Mouse (Mus musculus): Measurements from ENCODE around the gene Zdhhc1.

GRCm38 (mm10) chr8:105516018-105516645 lies 19.4 kb upstream of the Zdhhc1 start:
- TF ChIP-seq ZC3H11A (IDR thresholded peaks at IDR 0.05; ENCODE audit: borderline replicate concordance, low read depth, low read length) = peak; percentile 14; the same call in 1 of the 2 replicates
- no peak for TF ChIP-seq HCFC1 (IDR thresholded peaks at IDR 0.05; ENCODE audit: borderline replicate concordance, insufficient read depth, low read length)
- no peak for TF ChIP-seq ZNF384 (IDR thresholded peaks at IDR 0.05; ENCODE audit: low read depth, low read length)
- TF ChIP-seq CHD2 (IDR thresholded peaks at IDR 0.05; ENCODE audit: low read depth, low read length) = no peak

Data from ES-E14 (cell line).